Mouse (Mus musculus): Measurements from ENCODE around the gene Trim8. TPM values are rescaled to one million over a fixed set of nuclear protein-coding genes. Genes with fewer than 3 reads are reported as not detected.
A peak's percentile ranks its signal among the peaks of the same experiment; 100 is the strongest.

Gene Trim8
- total RNA-seq, 2 experiments from 2014 or later, result 5.4 to 6.4 TPM

DNA sequence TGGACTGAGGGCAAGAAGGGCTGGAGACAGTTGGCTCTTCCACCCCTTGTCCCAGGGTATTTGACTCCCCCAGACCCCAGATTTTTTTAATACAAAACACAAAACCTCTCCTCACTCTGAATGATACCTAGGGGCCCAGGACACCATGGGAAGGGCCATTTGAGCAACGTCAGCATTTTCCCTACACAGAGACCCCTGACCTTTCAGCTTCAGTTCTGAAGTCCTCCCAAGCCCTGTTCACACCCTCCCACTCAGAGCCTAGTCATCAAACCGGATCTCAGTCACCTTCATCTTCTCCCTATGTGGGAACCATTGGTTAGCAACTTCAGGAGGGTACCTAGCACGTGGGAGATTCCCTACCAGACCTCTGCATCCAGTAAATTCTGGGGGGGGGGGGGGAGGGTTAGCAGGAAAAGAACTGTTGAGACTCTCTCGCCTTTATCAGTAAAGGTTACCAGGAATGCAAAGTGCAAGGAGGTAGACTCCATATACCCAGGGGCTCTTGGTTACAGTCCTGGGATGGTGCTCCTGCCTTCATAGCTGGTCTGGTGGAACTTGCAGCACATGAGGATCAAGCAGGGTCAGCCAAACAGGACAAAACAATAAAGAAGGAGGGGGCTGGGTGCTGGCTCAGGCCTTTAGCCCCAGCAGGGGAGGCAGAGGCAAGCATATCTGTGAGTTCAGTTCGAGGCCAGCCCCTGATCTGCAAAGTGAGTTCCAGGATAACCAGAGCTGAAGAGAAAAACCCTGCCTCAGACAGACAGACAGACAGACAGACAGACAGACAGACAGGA, 17.5 kb downstream of the Trim8 start:
- ATAC-seq (replicated peaks; ENCODE audit: low FRiP score, poor library complexity, severe bottlenecking), result no peak

DNA sequence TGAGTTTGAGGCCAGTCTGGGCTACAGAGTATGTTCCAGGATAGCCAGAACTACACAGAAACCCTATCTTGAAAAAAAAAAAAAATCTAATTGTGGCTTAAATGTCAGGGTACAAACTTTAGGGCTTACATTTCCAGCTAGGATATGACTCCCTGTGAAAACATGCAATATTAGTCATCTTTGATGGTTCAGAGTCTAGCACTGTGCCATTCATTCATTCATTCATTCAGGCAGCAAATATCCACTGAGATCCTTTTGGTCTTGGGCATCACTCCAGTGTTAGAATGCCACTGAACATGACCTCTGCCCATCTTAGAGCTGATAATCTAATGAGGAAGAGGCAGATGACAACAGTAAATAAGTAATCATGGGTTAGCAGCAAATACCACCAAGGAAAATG, 20.2 kb downstream of the Trim8 start:
- no peak for ATAC-seq (replicated peaks; ENCODE audit: low FRiP score, poor library complexity, severe bottlenecking)

DNA sequence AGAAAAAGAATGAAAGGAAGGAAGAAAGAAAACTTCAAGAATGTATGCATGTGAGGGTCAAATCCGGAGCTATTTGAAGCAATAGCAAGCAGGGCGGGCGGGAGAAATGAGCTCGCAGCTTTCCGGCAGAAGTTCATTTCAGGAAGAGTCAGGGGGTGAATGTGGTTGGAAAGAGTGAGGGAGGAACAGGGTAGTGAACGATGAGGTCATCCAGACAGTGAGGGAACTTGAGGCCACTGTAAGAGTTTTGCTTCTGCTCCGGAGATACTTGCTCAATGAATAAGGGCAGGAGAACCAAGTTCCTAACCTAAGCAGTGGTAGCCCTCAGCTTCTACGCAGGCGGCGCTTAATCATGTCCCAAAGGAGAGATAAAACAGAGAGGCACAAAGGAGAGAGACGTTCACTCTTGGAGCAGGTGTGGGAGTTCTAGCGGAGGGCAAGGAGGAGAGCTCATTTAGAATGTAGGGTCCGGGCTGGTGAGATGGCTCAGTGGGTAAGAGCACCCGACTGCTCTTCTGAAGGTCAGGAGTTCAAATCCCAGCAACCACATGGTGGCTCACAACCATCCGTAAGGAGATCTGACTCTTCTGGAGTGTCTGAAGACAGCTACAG, 21.0 kb downstream of the Trim8 start:
- no peak for ATAC-seq (replicated peaks; ENCODE audit: low FRiP score, poor library complexity, severe bottlenecking)

DNA sequence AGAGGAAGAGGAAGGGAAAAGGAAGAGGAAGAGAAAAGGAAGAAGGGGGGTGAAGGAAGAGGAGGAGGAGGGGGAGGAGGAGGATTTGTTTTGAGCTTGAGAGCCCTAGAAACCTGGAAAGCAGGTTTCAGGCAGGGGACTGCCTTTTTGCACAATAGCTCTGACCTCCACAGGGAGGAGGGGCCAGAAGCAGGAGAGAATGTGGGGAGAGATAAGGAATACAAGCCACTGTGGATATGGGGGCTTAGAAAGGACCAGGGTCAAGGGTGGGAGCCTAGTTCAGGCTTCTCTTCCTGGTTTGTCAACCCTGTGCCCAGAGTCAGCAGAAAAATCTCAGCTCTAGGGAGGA, 21.6 kb downstream of the Trim8 start:
- no peak for ATAC-seq (replicated peaks; ENCODE audit: low FRiP score, poor library complexity, severe bottlenecking)

DNA sequence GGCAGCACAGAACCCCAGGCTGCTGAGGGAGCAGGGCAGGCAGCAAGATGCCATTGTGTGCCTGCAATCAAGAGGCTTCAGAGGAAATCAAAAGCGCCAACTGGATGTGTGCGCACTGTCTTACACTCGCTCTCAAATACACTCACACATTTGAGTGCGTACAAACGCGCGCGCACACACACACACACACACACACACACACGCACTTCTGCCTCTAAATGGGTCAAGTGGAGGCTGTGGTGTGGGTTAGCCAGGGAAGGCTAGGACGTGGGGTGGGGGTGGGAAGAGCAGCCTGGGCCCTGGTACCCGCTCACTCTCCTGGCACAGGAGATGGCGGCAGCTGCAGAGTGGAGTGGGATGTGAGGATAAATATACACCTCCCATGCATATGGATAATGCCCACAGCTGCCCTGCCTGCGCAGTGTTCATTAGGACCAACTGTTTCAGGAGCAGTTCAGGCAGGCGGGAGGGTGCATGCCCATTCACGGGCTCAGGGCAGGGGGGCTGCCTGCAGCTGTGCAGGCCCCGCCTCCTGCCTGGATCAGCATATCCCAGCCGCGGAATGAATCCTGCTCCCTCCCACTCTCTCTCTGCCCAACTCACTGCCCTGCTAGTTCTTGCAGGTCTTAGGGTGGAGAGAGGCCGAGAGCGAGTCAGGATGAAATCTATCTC, 22.1 kb downstream of the Trim8 start:
- no peak for ATAC-seq (replicated peaks; ENCODE audit: low FRiP score, poor library complexity, severe bottlenecking)

DNA sequence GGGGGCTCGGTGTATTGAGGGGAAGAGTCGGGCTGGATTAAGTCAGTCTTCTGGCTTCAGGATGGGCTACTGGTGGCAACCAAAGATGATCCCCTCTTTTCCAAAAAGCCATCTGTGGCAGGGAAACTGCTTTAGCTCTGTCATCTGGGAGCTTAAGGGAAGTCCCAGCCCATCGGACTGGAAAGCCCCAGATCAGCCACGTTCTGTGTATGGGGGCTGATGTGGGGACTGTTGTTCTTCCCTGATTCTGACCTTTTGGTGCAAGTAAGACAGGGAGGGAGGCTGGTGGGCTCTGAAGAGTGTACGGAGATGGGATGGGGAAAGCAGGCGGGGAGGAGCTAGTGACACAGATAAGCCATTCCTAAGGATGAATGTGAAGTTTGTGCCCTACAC, 22.6 kb downstream of the Trim8 start:
- ATAC-seq (replicated peaks; ENCODE audit: low FRiP score, poor library complexity, severe bottlenecking), result no peak

DNA sequence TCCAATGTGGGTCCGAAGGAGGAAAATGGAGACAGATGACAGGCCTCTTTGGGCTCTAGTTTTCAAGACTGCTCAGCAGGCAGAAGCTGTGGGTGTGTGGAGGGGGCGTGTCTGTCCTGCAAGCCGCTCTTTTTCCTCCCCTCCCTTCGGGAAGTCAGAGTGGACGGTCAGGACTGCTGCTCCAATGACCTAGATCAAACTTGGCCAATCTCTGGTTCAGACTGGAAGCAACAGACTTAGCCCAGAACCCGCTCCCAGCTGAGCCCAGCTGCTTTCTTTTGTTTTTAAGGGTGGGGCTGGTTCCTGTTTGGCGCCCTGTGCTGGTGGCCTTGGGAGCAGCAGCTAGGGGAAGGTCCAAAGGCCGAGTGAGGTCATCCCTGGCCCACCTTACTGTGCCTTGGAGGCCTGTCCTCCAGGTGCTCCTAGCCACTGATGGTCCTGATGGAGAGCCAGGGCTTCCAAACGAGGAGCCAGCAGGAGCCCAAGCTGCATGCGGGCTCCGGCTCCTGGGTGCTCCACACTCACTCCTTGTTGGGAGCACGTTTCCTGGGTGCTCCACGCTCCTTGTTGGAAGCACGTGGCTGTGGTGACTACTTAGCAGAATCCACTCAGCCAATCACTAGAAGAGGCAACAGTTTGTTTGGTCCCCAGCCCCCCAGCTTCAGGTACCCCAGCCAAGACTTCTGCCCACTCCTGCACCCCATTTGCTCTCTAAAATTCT, 23.3 kb downstream of the Trim8 start:
- ATAC-seq (replicated peaks; ENCODE audit: low FRiP score, poor library complexity, severe bottlenecking), result no peak

DNA sequence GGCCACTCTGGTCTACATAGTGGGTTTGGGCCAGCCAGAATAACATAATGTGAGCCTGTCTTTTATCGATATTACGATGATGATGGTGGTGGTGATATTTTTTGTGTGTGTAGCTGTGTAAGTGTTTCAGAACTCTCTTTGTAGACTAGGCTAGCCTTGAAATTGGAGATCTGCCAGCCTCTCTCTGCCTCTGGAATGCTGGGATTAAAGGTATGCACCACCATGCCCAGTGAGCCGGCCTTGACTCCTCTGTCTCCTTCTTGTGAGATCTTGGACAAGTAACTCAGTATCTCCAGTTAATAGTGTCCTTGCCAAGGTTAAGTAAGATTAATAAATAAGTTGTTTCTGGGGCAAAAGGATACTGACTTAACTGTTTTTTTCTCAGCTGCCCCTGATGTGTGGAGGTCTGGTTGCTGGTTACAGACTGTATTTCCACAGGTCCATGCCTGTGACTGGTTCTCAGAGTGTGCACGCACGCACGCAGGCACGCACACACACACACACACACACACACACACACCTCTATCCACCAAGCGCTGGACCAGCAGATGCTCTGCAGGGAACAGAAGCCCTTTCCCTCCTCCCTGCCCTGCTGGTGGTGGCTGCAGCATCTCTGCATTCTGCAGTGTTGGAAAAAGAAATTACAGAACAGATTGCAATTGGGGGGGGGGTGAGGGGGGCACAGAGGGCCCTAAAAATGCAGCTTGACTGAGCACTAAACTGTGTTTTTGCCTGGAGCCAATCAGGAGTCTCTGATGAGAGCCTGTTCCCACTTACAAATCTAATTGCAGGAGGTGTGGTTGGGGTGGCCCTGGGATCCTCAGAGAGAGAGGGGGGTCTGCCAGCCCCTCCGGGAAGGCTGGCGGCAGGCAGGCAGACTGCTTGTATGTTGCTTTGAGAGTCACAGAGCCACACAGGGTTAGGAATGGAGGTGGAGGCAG, 24.5 kb downstream of the Trim8 start:
- ATAC-seq (replicated peaks; ENCODE audit: low FRiP score, poor library complexity, severe bottlenecking), result no peak

DNA sequence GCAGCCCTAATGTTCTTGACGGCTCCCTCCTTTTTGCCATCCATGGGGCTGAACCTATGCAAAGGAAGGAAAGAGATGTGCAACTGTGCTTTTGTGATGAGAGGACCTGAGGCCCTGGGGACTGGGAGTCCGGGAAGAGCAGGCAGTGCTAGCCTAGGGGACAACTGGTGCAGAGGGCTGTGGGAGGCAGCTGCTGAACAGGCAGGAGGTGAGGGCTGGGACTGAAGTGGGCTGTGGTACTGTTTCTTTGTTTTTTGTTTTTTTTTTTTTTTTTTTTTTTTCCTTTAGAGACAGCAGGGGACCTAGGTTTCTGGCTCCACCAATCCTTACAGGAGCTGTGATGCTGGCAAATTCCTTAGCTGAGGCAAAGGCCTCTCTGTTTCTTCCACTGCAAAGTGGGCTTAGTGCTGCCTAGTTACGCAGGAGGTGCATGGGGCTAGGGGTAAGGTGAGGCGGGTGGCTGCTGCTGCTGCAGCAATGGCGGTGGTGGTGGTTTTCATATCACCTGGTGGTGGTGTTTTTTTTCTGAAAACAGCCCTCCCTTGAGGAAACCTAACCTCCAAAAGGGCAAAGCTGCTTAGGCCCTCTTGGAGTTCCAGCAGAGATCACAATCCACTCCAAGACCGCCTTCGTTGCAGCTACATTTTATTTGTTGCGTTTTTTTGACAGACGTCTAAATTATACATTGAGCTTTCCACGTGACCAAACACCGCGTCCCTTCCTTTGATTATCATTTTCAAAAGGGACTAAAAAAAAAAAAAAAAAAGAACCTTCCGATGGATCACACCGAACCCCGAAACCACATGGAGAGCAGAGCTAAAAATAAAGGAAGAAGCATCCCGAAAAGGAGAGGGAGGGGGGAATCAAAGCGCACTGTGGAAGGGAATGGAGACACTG, 26.4 kb downstream of the Trim8 start:
- no peak for ATAC-seq (replicated peaks; ENCODE audit: low FRiP score, poor library complexity, severe bottlenecking)

DNA sequence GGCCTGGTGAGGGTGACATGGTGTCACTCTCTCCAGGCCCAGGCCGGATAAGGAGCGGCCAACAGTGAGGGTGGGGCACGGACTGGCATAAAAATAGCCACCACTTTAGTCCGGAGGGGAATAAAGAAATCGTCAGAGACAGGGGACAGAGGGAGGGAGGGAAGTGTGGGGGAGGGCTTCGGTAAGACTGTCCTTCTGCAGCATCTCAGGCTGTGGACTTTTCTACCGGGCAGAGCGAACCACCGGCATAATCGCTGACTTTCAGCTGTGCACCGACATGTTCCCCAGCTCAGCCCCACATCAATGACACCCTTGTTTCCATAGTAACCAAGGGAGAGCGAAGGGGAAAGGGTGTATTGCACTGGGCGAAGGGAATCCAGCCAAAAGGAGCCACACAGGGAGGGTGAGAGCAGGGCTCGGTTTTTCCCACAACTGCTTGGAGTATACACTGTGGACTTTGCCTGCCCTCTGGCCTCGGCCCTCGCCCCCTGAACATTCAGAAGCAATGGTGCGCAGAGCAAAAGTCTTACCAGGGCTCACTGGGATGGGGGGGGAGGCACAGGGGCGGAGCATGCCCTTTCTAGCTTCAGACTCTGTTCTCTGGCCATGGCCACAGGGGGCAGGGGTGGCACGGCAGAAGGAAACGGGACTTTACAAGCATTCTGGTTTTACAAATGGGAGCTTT, 27.2 kb downstream of the Trim8 start:
- ATAC-seq (replicated peaks; ENCODE audit: low FRiP score, poor library complexity, severe bottlenecking), result peak; percentile 63

DNA sequence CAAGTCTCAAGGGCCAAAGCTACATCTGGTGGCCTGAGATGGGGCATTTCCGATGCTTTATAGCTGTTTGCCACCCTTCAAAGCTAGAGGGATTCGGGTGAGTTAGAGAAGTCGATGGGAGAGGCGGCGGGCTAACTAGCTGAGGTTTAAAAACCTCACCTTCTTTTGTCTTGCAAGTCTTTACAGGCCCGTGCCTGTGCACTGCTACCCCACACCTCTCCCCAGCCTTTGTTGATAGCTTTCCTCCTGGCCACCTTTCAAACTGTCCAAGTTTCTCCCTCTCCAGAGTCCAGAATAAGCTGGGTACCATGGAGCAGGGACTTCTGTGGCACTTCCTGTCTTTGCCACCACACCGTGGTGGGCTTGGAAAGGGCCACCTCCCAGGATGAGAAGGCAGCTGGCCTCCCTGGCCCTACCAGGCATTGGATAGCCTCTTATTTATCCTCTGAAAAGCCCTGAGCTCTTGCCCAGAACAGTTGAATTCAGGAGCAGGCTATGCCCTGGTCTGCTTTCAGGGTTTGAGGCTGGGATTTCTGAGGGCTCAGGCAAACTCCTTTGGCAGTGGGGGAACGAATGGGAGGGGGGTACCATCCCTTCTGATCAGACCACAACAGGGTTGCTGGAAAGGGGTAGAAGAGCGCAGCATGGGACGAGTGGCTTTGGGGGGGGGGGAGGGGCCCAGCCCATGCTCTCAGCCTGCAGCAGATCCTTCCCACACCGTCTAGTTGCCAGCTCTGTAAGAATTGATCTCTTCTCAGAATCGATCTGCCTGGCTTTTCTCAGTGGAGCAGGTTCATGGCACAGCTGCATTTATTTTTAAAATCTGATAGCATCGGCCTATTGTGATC, 28.3 kb downstream of the Trim8 start:
- ATAC-seq (replicated peaks; ENCODE audit: low FRiP score, poor library complexity, severe bottlenecking), result no peak

DNA sequence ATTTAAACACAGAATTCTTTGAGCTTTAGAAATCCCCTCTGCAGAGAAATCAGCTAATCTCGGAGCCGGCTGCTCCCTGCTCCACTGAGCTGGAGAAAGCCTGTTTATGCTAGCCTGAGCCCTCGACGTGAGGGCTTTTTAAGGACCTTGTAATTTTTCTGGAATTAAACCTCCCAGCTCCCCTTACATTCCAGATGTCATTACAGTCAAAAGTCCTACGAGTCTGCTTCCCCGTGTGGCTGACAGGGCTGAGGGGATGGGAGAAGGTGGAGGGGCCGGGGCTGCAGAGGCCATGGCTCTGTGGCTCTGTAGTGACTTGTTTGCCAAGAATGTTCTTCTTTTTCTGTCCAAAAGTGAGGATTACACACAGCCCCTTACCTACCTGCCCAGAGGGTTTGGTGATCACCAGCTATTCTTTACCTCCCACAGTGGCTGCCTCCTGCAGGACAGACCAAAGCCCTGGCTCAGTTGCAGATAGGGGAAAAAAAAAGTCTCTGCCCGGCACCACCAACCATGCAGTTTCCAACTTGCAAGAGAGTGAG, 29.0 kb downstream of the Trim8 start:
- no peak for ATAC-seq (replicated peaks; ENCODE audit: low FRiP score, poor library complexity, severe bottlenecking)

DNA sequence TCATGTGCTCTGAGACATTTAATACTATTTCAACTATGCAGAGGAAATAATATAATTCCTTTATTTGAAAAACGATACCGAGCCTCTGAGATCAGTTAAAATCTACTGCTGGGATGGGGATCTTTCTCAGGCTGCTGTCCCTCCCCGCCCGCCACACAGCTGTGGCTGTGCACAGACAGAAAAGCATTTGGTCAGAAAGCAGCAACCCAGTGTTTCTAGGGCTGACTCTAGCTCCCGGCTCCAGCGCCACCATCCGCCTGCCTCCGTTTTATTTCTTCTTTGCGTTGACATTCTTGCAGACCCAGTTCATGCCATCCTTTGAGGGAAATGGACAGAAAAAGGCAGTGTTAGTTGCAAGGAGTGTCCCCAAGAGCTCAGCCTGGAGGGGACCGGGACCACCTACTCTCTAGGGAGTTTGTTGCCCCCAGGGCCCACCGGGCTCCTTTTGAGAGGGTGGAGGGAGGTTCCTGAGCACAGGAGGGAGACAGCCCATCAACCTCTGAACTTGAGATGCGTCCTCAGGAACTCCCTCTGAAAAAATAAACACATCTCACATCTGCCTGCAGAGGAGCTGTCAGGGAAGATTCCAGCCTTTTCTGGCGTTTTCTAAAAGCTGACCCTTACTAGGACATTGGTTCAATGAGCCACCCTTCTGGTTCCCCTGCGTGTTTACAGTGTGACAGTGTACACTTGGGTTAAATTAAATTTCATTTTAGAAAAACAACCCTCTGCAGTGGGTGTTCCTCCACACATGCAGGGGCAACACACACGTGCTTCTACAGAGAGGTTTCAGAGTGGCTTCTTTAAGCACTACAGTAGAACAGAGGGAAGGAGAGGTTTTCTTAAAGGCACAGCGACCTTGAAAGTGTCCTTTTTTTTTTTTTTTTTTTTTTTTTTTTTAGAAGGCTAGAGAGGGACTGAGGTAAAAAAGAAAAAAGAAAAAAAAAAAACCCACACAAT, 29.8 kb downstream of the Trim8 start:
- ATAC-seq (replicated peaks; ENCODE audit: low FRiP score, poor library complexity, severe bottlenecking), result no peak

DNA sequence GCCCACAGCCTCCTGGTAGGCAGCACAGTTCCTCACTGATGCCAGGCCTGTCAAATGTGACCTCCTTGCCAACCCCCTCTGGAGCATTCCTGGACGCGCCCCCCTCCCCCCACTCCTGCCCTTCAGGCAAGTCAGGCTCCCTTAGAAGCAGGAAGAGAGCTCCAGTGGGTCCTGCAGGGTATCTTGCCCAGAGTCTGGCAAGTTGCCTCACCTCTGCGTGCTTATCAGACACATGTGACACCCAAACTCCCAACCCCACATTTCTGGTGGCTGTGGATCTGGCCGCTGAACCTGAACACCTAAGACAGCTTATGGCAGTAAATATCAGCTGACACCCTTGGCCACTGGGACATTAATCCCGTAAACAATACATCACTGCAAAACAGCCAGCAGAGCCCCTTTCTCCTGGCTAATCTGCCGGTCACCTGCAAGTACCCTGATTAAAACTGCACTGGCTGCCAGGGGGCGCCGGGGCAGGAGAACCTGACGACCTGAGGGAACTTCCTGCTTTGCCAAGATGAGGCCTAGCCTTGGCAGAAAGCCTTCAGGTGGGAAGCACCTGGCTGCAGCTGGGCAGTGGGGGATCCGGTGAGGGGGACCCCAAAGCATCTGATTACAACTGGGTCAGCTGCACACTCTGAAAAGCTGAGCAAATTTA, 30.7 kb downstream of the Trim8 start:
- ATAC-seq (replicated peaks; ENCODE audit: low FRiP score, poor library complexity, severe bottlenecking), result peak; percentile 73

DNA sequence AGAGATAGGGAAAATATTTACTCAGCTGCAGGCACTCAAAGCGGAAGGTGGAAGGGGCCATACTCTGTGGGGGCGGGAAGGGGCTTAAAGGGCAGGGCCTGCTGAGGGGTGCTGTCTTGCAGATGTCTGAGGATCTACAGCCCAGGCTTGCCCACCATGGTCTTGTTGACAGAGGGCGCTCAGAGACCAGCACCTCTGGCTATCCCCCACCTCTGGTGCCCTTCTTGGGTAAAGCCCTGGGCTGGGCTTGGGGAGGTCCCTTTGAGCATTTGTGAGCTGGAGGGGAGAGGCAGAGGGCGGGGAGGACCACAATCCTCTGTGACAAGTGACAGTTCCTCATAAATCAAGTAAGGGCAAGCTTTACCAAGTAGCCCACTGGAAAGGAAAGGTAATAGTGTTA, 31.6 kb downstream of the Trim8 start:
- ATAC-seq (replicated peaks; ENCODE audit: low FRiP score, poor library complexity, severe bottlenecking), result no peak

Measured in erythroblast, adult 5-6 weeks (primary cell).